Mouse (Mus musculus): ENCODE measurements around the gene Ephb1. TPM values are rescaled to one million over a fixed set of nuclear protein-coding genes. Genes with fewer than 3 reads are reported as not detected.
A peak's percentile ranks its signal among the peaks of the same experiment; 100 is the strongest.

Ephb1 gene
- polyA plus RNA-seq, 1 experiment from 2014 or later = 9.5 TPM

- H3K36me3 ChIP-seq = no peaks in the 10 kb centered on the region
- H3K9me3 ChIP-seq (replicated peaks) = no peaks in the 10 kb centered on the region
- H3K27me3 ChIP-seq (ENCODE audit: low read depth, poor library complexity, severe bottlenecking) = peaks cover 82% of the 10 kb centered on the region
- H3K4me1 ChIP-seq = peaks cover 13% of the 10 kb centered on the region
- no peak for DNase-seq (ENCODE audit: low spot score)
- 89% methylated on average over 6 of the region's 6 CpGs for WGBS
- no peak overlapping the region for H3K4me3 ChIP-seq
- no peak overlapping the region for H3K27ac ChIP-seq (replicated peaks)
Measured at GRCm38 (mm10) chr9:102255803-102256202, 98.7 kb downstream of the Ephb1 start.

GRCm38 (mm10) chr9:102249124-102249816, 105.2 kb downstream of the Ephb1 start:
- Histone ChIP-seq H3K4me3 (0 out of 2 replicates have a peak overlapping the region, but pooled peaks have one; percentile 4), H3K4me1 (peaks cover 48% of the 10 kb centered on the region), H3K27ac (replicated peaks) (peak overlapping the region; percentile 69), H3K36me3 (no peaks in the 10 kb centered on the region), H3K9me3 (replicated peaks) (no peaks in the 10 kb centered on the region), H3K27me3 (ENCODE audit: low read depth, poor library complexity, severe bottlenecking) (peaks cover 84% of the 10 kb centered on the region)
- WGBS = 18% methylated on average over 9 of the region's 9 CpGs
- no peak for DNase-seq (ENCODE audit: low spot score)

- Histone ChIP-seq H3K27ac (replicated peaks) (no peak overlapping the region), H3K4me3 (no peak overlapping the region), H3K36me3 (no peaks in the 10 kb centered on the region), H3K27me3 (ENCODE audit: low read depth, poor library complexity, severe bottlenecking) (peaks cover 69% of the 10 kb centered on the region), H3K9me3 (replicated peaks) (no peaks in the 10 kb centered on the region), H3K4me1 (peaks cover 80% of the 10 kb centered on the region)
- 68% methylated on average over 7 of the region's 7 CpGs for WGBS
- DNase-seq (ENCODE audit: low spot score) = no peak
Measured at GRCm38 (mm10) chr9:102245551-102245950, 108.9 kb downstream of the Ephb1 start.

GRCm38 (mm10) chr9:102243296-102243695, 111.2 kb downstream of the Ephb1 start:
- 8% methylated on average over 7 of the region's 7 CpGs for WGBS
- H3K36me3 ChIP-seq = no peaks in the 10 kb centered on the region
- peaks cover 60% of the 10 kb centered on the region for H3K27me3 ChIP-seq (ENCODE audit: low read depth, poor library complexity, severe bottlenecking)
- peak overlapping the region; percentile 5 for H3K4me3 ChIP-seq
- peak; percentile 79 for DNase-seq (ENCODE audit: low spot score)
- peak overlapping the region; percentile 80 for H3K27ac ChIP-seq (replicated peaks)
- H3K9me3 ChIP-seq (replicated peaks) = no peaks in the 10 kb centered on the region
- peaks cover 61% of the 10 kb centered on the region for H3K4me1 ChIP-seq

- no peaks in the 10 kb centered on the region for H3K36me3 ChIP-seq
- H3K27ac ChIP-seq (replicated peaks) = no peak overlapping the region
- 85% methylated on average over 2 of the region's 2 CpGs for WGBS
- H3K9me3 ChIP-seq (replicated peaks) = no peaks in the 10 kb centered on the region
- H3K4me1 ChIP-seq = peaks cover 49% of the 10 kb centered on the region
- H3K27me3 ChIP-seq (ENCODE audit: low read depth, poor library complexity, severe bottlenecking) = peaks cover 53% of the 10 kb centered on the region
- no peak for DNase-seq (ENCODE audit: low spot score)
- no peak overlapping the region for H3K4me3 ChIP-seq
Measured at GRCm38 (mm10) chr9:102241546-102241945, 112.9 kb downstream of the Ephb1 start.

GRCm38 (mm10) chr9:102240215-102240614, 114.3 kb downstream of the Ephb1 start:
- no peak overlapping the region for H3K4me3 ChIP-seq
- H3K36me3 ChIP-seq = no peaks in the 10 kb centered on the region
- no peaks in the 10 kb centered on the region for H3K9me3 ChIP-seq (replicated peaks)
- DNase-seq (ENCODE audit: low spot score) = no peak
- 79% methylated on average over 4 of the region's 4 CpGs for WGBS
- peaks cover 42% of the 10 kb centered on the region for H3K27me3 ChIP-seq (ENCODE audit: low read depth, poor library complexity, severe bottlenecking)
- peaks cover 53% of the 10 kb centered on the region for H3K4me1 ChIP-seq
- H3K27ac ChIP-seq (replicated peaks) = no peak overlapping the region

GRCm38 (mm10) chr9:102235444-102235951, 119.0 kb downstream of the Ephb1 start:
- Histone ChIP-seq H3K9me3 (replicated peaks) (no peaks in the 10 kb centered on the region), H3K4me1 (peaks cover 14% of the 10 kb centered on the region; the same call in 1 of the 2 replicates), H3K27me3 (ENCODE audit: low read depth, poor library complexity, severe bottlenecking) (peaks cover 32% of the 10 kb centered on the region), H3K27ac (replicated peaks) (no peak overlapping the region), H3K4me3 (no peak overlapping the region), H3K36me3 (no peaks in the 10 kb centered on the region)
- no peak for DNase-seq (ENCODE audit: low spot score)
- 59% methylated on average over 4 of the region's 4 CpGs for WGBS

GRCm38 (mm10) chr9:102231248-102231647, 123.2 kb downstream of the Ephb1 start:
- Histone ChIP-seq H3K27me3 (ENCODE audit: low read depth, poor library complexity, severe bottlenecking) (peaks cover 10% of the 10 kb centered on the region; the same call in 1 of the 2 replicates), H3K4me1 (peaks cover 11% of the 10 kb centered on the region; the same call in 1 of the 2 replicates), H3K9me3 (replicated peaks) (no peaks in the 10 kb centered on the region), H3K27ac (replicated peaks) (no peak overlapping the region), H3K36me3 (no peaks in the 10 kb centered on the region), H3K4me3 (no peak overlapping the region)
- WGBS = 73% methylated on average over 6 of the region's 6 CpGs
- DNase-seq (ENCODE audit: low spot score) = no peak

GRCm38 (mm10) chr9:102216746-102217566, 137.5 kb downstream of the Ephb1 start:
- Histone ChIP-seq H3K4me1 (peaks cover 55% of the 10 kb centered on the region), H3K36me3 (peaks cover 6% of the 10 kb centered on the region; the same call in 1 of the 2 replicates), H3K27me3 (ENCODE audit: low read depth, poor library complexity, severe bottlenecking) (peaks cover 98% of the 10 kb centered on the region), H3K4me3 (no peak overlapping the region), H3K9me3 (replicated peaks) (no peaks in the 10 kb centered on the region), H3K27ac (replicated peaks) (peak overlapping the region; percentile 53)
- WGBS = 48% methylated on average over 7 of the region's 7 CpGs
- DNase-seq (ENCODE audit: low spot score) = no peak

- peak overlapping the region; percentile 82 for H3K27ac ChIP-seq (replicated peaks)
- no peaks in the 10 kb centered on the region for H3K9me3 ChIP-seq (replicated peaks)
- H3K27me3 ChIP-seq (ENCODE audit: low read depth, poor library complexity, severe bottlenecking) = peaks cover 81% of the 10 kb centered on the region
- peaks cover 69% of the 10 kb centered on the region for H3K4me1 ChIP-seq
- H3K36me3 ChIP-seq = no peaks in the 10 kb centered on the region
- WGBS = 8% methylated on average over 1 of the region's 1 CpGs
- peak overlapping the region; percentile 32 for H3K4me3 ChIP-seq
- DNase-seq (ENCODE audit: low spot score) = no peak
Measured at GRCm38 (mm10) chr9:102212036-102212383, 142.5 kb downstream of the Ephb1 start.

- Histone ChIP-seq H3K27me3 (ENCODE audit: low read depth, poor library complexity, severe bottlenecking) (peaks cover 81% of the 10 kb centered on the region), H3K27ac (replicated peaks) (peak overlapping the region; percentile 82), H3K36me3 (no peaks in the 10 kb centered on the region), H3K9me3 (replicated peaks) (no peaks in the 10 kb centered on the region), H3K4me1 (peaks cover 64% of the 10 kb centered on the region), H3K4me3 (peak overlapping the region; percentile 32)
- peak; percentile 92 for DNase-seq (ENCODE audit: low spot score)
- 6% methylated on average over 10 of the region's 10 CpGs for WGBS
Measured at GRCm38 (mm10) chr9:102211296-102212035, 143.0 kb downstream of the Ephb1 start.

- DNase-seq (ENCODE audit: low spot score) = no peak
- Histone ChIP-seq H3K4me1 (peaks cover 5% of the 10 kb centered on the region), H3K27me3 (ENCODE audit: low read depth, poor library complexity, severe bottlenecking) (peaks cover 78% of the 10 kb centered on the region), H3K9me3 (replicated peaks) (no peaks in the 10 kb centered on the region), H3K4me3 (no peak overlapping the region), H3K27ac (replicated peaks) (no peak overlapping the region), H3K36me3 (no peaks in the 10 kb centered on the region)
- 74% methylated on average over 3 of the region's 3 CpGs for WGBS
Measured at GRCm38 (mm10) chr9:102205518-102205917, 149.0 kb downstream of the Ephb1 start.

All from midbrain, embryonic 10.5 days (tissue).